Mouse (Mus musculus) intestine, embryonic 14.5 days (tissue): ENCODE results near the gene Ilvbl. TPM values are rescaled to one million over a fixed set of nuclear protein-coding genes. Genes with fewer than 3 reads are reported as not detected.
"Not testable (repeated sequence)": the region's sequence is repeated elsewhere in the genome, so short reads cannot be mapped to it uniquely, and the experiment has no call there.

Experiments
- ATAC-seq: fragments of 200-750 bp; cut with Nextera tagmentation; replicated peaks from 2 replicates; pipeline ENCODE4 v1.8.0; 2017; ENCODE audit warnings: low read depth, moderate number of reproducible peaks, moderate TSS enrichment, moderate library complexity; ENCODE audit not compliant: low FRiP score, low TSS enrichment
- DNase-seq: peaks from one replicate; pipeline ENCODE4 v3.0.0-alpha.2; 2018; ENCODE audit warnings: low spot score
- H3K27ac ChIP-seq: fragments of 300-500 bp; sonication (generic); 2 replicates; pipeline ENCODE4 v1.5.1; 2014; ENCODE audit warnings: low read depth, mild to moderate bottlenecking, control low read depth
- H3K27me3 ChIP-seq: fragments of 300-500 bp; sonication (generic); replicated peaks from 2 replicates; pipeline ENCODE4 v1.6.1; 2014; ENCODE audit warnings: low read length, control low read depth; ENCODE audit not compliant: control insufficient read depth, insufficient read depth
- H3K36me3 ChIP-seq: fragments of 300-500 bp; sonication (generic); 2 replicates; pipeline ENCODE4 v1.6.1; 2014; ENCODE audit warnings: low read length, control low read depth; ENCODE audit not compliant: control insufficient read depth, insufficient read depth
- H3K4me1 ChIP-seq: fragments of 300-500 bp; sonication (generic); replicated peaks from 2 replicates; pipeline ENCODE4 v1.6.1; 2014; ENCODE audit warnings: low read length, control low read depth, mixed read lengths; ENCODE audit not compliant: control insufficient read depth, insufficient read depth
- H3K4me2 ChIP-seq: fragments of 300-500 bp; sonication (generic); 2 replicates; pipeline ENCODE4 v1.6.1; 2014; ENCODE audit warnings: low read length
- H3K4me3 ChIP-seq: fragments of 300-500 bp; sonication (generic); 2 replicates; pipeline ENCODE4 v1.5.1; 2014; ENCODE audit warnings: low read depth, low read length, control low read depth, mixed read lengths
- H3K9ac ChIP-seq: fragments of 300-500 bp; sonication (generic); 2 replicates; pipeline ENCODE4 v1.6.1; 2014; ENCODE audit warnings: mild to moderate bottlenecking, low read length
- H3K9me3 ChIP-seq: fragments of 300-500 bp; sonication (generic); 2 replicates; pipeline ENCODE4 v1.6.1; 2016; ENCODE audit warnings: low read length, control low read depth; ENCODE audit not compliant: control insufficient read depth
- WGBS: fragments of 180-500 bp; shearing (Covaris S2); extraction: QIAGEN DNeasy Blood & Tissue Kit; methylation state at CpG from one replicate; pipeline ENCODE4 v1.1.7; 2014; 5-methylcytosine and 5-hydroxymethylcytosine counted together
- polyA plus RNA-seq: library from polyadenylated mRNA; unstranded; fragments of >200 nt; fragmentation: Nextera tagmentation; extraction: Ambion mirVana; gene quantifications from 2 replicates; pipeline ENCODE4 v1.2.1, GENCODE M21; 2014

Gene Ilvbl
- 44.1 and 46.8 TPM in 2 replicates for polyA plus RNA-seq

- ATAC-seq (peak; percentile 93), DNase-seq (peak; percentile 97)
- Histone ChIP-seq H3K9ac (peak within 1 kb of the TSS; percentile 63), H3K9me3 (no peaks in the 10 kb centered on the region), H3K27ac (peak within 1 kb of the TSS; percentile 96), H3K4me3 (peak within 1 kb of the TSS; percentile 54), H3K36me3 (peaks cover 29% of the 10 kb centered on the region), H3K27me3 (no peaks in the 10 kb centered on the region), H3K4me2 (peak within 1 kb of the TSS; percentile 56), H3K4me1 (peaks cover 7% of the 10 kb centered on the region)
- WGBS: under 1% methylated on average over 51 of the region's 51 CpGs
Measured at GRCm38 (mm10) chr10:78574250-78575104, at the start of gene Ilvbl. Gene Ilvbl (plus strand): TSS chr10:78574346.

- H3K9ac ChIP-seq, ATAC-seq, H3K36me3 ChIP-seq, H3K4me3 ChIP-seq, H3K27ac ChIP-seq, H3K27me3 ChIP-seq, H3K4me1 ChIP-seq, H3K9me3 ChIP-seq, DNase-seq, H3K4me2 ChIP-seq: not testable (repeated sequence)
- 59% methylated on average over 3 of the region's 3 CpGs for WGBS
Measured at GRCm38 (mm10) chr10:78525071-78525470, 49.1 kb upstream of the Ilvbl start.

GRCm38 (mm10) chr10:78525511-78525910 is 48.6 kb upstream of the Ilvbl start:
- ATAC-seq: no peak
- Histone ChIP-seq H3K4me2 (no peak overlapping the region), H3K4me1 (no peaks in the 10 kb centered on the region), H3K4me3 (no peak overlapping the region), H3K36me3 (no peaks in the 10 kb centered on the region), H3K27ac (no peak overlapping the region), H3K27me3 (no peaks in the 10 kb centered on the region), H3K9ac (no peak overlapping the region), H3K9me3 (no peaks in the 10 kb centered on the region)
- no peak for DNase-seq
- WGBS: 68% methylated on average over 4 of the region's 4 CpGs

- no peaks in the 10 kb centered on the region for H3K4me1 ChIP-seq
- DNase-seq (no peak), ATAC-seq (no peak)
- H3K27me3 ChIP-seq: no peaks in the 10 kb centered on the region
- no peaks in the 10 kb centered on the region for H3K36me3 ChIP-seq
- no peak overlapping the region for H3K4me3 ChIP-seq
- H3K27ac ChIP-seq: no peak overlapping the region
- no peak overlapping the region for H3K9ac ChIP-seq
- 68% methylated on average over 2 of the region's 2 CpGs for WGBS
- H3K4me2 ChIP-seq: no peak overlapping the region
- H3K9me3 ChIP-seq: no peaks in the 10 kb centered on the region
Measured at GRCm38 (mm10) chr10:78540943-78541342, 33.2 kb upstream of the Ilvbl start.

- DNase-seq (no peak), ATAC-seq (no peak)
- Histone ChIP-seq H3K9me3 (no peaks in the 10 kb centered on the region), H3K4me3 (no peak overlapping the region), H3K27ac (no peak overlapping the region), H3K36me3 (no peaks in the 10 kb centered on the region), H3K4me2 (no peak overlapping the region), H3K9ac (no peak overlapping the region), H3K27me3 (no peaks in the 10 kb centered on the region), H3K4me1 (no peaks in the 10 kb centered on the region)
- 88% methylated on average over 1 of the region's 1 CpGs for WGBS
Measured at GRCm38 (mm10) chr10:78565070-78565469, 9.1 kb upstream of the Ilvbl start.

- WGBS: 84% methylated on average over 3 of the region's 3 CpGs
- Histone ChIP-seq H3K36me3 (no peaks in the 10 kb centered on the region), H3K4me2 (no peak overlapping the region), H3K9me3 (no peaks in the 10 kb centered on the region), H3K27me3 (no peaks in the 10 kb centered on the region), H3K4me3 (no peak overlapping the region), H3K4me1 (no peaks in the 10 kb centered on the region), H3K9ac (no peak overlapping the region), H3K27ac (no peak overlapping the region)
- ATAC-seq: no peak
- DNase-seq: no peak
Measured at GRCm38 (mm10) chr10:78569191-78569590, 5.0 kb upstream of the Ilvbl start.

- DNase-seq (no peak), ATAC-seq (no peak)
- H3K4me2 ChIP-seq: no peak overlapping the region
- no peak overlapping the region for H3K27ac ChIP-seq
- no peak overlapping the region for H3K9ac ChIP-seq
- no peak overlapping the region for H3K4me3 ChIP-seq
- no peaks in the 10 kb centered on the region for H3K4me1 ChIP-seq
- no peaks in the 10 kb centered on the region for H3K9me3 ChIP-seq
- 53% methylated on average over 3 of the region's 3 CpGs for WGBS
- H3K36me3 ChIP-seq: no peaks in the 10 kb centered on the region
- no peaks in the 10 kb centered on the region for H3K27me3 ChIP-seq
Measured at GRCm38 (mm10) chr10:78569686-78570085, 4.5 kb upstream of the Ilvbl start.

GRCm38 (mm10) chr10:78570416-78570815 is 3.7 kb upstream of the Ilvbl start:
- Histone ChIP-seq H3K9me3 (no peaks in the 10 kb centered on the region), H3K4me2 (no peak overlapping the region), H3K4me3 (no peak overlapping the region), H3K27me3 (no peaks in the 10 kb centered on the region), H3K27ac (no peak overlapping the region), H3K9ac (no peak overlapping the region), H3K36me3 (no peaks in the 10 kb centered on the region), H3K4me1 (peaks cover 3% of the 10 kb centered on the region; the same call in 1 of the 2 replicates)
- 63% methylated on average over 6 of the region's 6 CpGs for WGBS
- ATAC-seq (no peak), DNase-seq (no peak)

- no peak overlapping the region for H3K4me2 ChIP-seq
- DNase-seq (no peak), ATAC-seq (no peak)
- H3K4me1 ChIP-seq: peaks cover 7% of the 10 kb centered on the region
- no peaks in the 10 kb centered on the region for H3K9me3 ChIP-seq
- H3K27ac ChIP-seq: no peak overlapping the region
- H3K9ac ChIP-seq: no peak overlapping the region
- no peaks in the 10 kb centered on the region for H3K27me3 ChIP-seq
- no peak overlapping the region for H3K4me3 ChIP-seq
- H3K36me3 ChIP-seq: no peaks in the 10 kb centered on the region
- 65% methylated on average over 2 of the region's 2 CpGs for WGBS
Measured at GRCm38 (mm10) chr10:78570897-78571296, 3.2 kb upstream of the Ilvbl start.
